Mouse (Mus musculus) myocyte (in vitro differentiated cells): Measurements from ENCODE around the gene Mt1. TPM values are rescaled to one million over a fixed set of nuclear protein-coding genes. Genes with fewer than 3 reads are reported as not detected.
A peak's percentile ranks its signal among the peaks of the same experiment; 100 is the strongest.
"Not testable (repeated sequence)": the region's sequence is repeated elsewhere in the genome, so short reads cannot be mapped to it uniquely, and the experiment has no call there.

Source experiments
- H3K27me3 ChIP-seq: one replicate; pipeline ENCODE4 v1.6.1; 2011; ENCODE audit not compliant: control insufficient read depth, insufficient read depth, insufficient read length
- H3K36me3 ChIP-seq: one replicate; pipeline ENCODE4 v1.6.1; 2011; ENCODE audit not compliant: control insufficient read depth, insufficient read depth
- H3K4me2 ChIP-seq: one replicate; pipeline ENCODE4 v1.6.1; 2011; ENCODE audit warnings: low read depth, control low read depth
- H3K4me3 ChIP-seq: one replicate; pipeline ENCODE4 v1.5.1; 2011; ENCODE audit warnings: mild to moderate bottlenecking, control low read depth, moderate library complexity
- H3K79me2 ChIP-seq: one replicate; pipeline ENCODE4 v1.6.1; 2011; ENCODE audit not compliant: control insufficient read depth, insufficient read depth
- H3ac ChIP-seq: one replicate; pipeline ENCODE4 v1.6.1; 2011; ENCODE audit not compliant: control insufficient read depth, insufficient read length
- CEBPB ChIP-seq: IDR thresholded peaks from 2 replicates; pipeline ENCODE4 v1.6.1; 2011; ENCODE audit warnings: mild to moderate bottlenecking, moderate library complexity; ENCODE audit not compliant: poor library complexity, insufficient read depth, severe bottlenecking
- E2F4 ChIP-seq: IDR thresholded peaks from one replicate; pipeline ENCODE4 v1.6.1; 2011; ENCODE audit warnings: mild to moderate bottlenecking, control low read depth, moderate library complexity; ENCODE audit not compliant: insufficient read depth
- MAX ChIP-seq: IDR thresholded peaks from one replicate; pipeline ENCODE4 v1.6.1; 2011; ENCODE audit warnings: low read depth, mild to moderate bottlenecking, control low read depth
- MYOD1 ChIP-seq, 3 experiments: IDR thresholded peaks; one replicate each; pipeline ENCODE4 v1.6.1; 2011; ENCODE audit warnings: control low read depth in 2 of 3, low read depth in 2 of 3, mild to moderate bottlenecking in 2 of 3, moderate library complexity in 1 of 3; ENCODE audit not compliant: insufficient read length in 2 of 3, control insufficient read depth in 1 of 3
- MYOG ChIP-seq, 3 experiments: IDR thresholded peaks; one replicate each; pipeline ENCODE4 v1.6.1; 2011; ENCODE audit warnings: control low read depth in 2 of 3, low read depth in 2 of 3, mild to moderate bottlenecking in 2 of 3; ENCODE audit not compliant: insufficient read length in 2 of 3, control insufficient read depth in 1 of 3, insufficient read depth in 1 of 3
- POLR2A ChIP-seq: IDR thresholded peaks from one replicate; pipeline ENCODE4 v1.6.1; 2011; ENCODE audit warnings: low read depth, mild to moderate bottlenecking, control low read depth, moderate library complexity; ENCODE audit not compliant: insufficient read length
- POLR2AphosphoS2 ChIP-seq: IDR thresholded peaks from one replicate; pipeline ENCODE4 v1.6.1; 2011; ENCODE audit warnings: low read depth, control low read depth; ENCODE audit not compliant: insufficient read length
- REST ChIP-seq: IDR thresholded peaks from one replicate; pipeline ENCODE4 v1.6.1; 2011; ENCODE audit warnings: mild to moderate bottlenecking, control low read depth, moderate library complexity; ENCODE audit not compliant: insufficient read depth, insufficient read length
- SRF ChIP-seq: IDR thresholded peaks from one replicate; pipeline ENCODE4 v1.6.1; 2011; ENCODE audit warnings: low read depth; ENCODE audit not compliant: control insufficient read depth, insufficient read length
- TCF12 ChIP-seq: IDR thresholded peaks from one replicate; pipeline ENCODE4 v1.6.1; 2011; ENCODE audit warnings: mild to moderate bottlenecking, control low read depth; ENCODE audit not compliant: poor library complexity, insufficient read depth, severe bottlenecking
- TCF3 ChIP-seq: IDR thresholded peaks from one replicate; pipeline ENCODE4 v1.6.1; 2011; ENCODE audit warnings: low read depth, control low read depth; ENCODE audit not compliant: insufficient read length
- USF1 ChIP-seq: IDR thresholded peaks from one replicate; pipeline ENCODE4 v1.6.1; 2011; ENCODE audit warnings: low read depth, mild to moderate bottlenecking, control low read depth, moderate library complexity
- polyA plus RNA-seq: library from polyadenylated mRNA; unstranded; fragments of >200 nt; fragmentation: generic; extraction: Trizol; gene quantifications from one replicate; pipeline ENCODE4 v1.2.1, GENCODE M21; 2012; ENCODE audit warnings: missing spikeins

Gene Mt1
- 1,165 TPM for polyA plus RNA-seq

DNA sequence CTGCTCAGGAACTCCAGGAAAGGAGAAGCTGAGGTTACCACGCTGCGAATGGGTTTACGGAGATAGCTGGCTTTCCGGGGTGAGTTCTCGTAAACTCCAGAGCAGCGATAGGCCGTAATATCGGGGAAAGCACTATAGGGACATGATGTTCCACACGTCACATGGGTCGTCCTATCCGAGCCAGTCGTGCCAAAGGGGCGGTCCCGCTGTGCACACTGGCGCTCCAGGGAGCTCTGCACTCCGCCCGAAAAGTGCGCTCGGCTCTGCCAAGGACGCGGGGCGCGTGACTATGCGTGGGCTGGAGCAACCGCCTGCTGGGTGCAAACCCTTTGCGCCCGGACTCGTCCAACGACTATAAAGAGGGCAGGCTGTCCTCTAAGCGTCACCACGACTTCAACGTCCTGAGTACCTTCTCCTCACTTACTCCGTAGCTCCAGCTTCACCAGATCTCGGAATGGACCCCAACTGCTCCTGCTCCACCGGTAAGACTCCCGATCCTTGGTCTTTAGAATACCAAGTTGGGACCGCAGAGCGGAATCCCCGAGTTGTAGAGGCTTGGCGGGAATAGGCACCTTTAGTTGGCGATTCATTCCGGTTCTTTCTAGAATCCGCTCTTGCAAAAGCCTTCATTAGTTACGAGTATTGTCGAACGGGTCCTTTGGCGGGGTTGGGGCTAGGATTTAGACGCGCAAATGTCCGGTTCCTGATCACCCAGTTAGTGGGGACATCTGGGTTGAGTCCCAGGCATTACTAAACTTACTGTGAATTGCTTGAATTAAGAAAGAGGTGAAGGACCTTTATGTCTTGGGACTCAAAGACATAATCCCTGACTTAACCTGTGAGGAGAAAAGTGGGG is at the start of gene Mt1:
Gene Mt1, plus strand, starts transcription at position 226 of the 856 bp plus-strand sequence.
- Histone ChIP-seq H3K4me2 (peak within 1 kb of the TSS; percentile 97), H3K27me3 (no peaks in the 10 kb centered on the region), H3ac (peak within 1 kb of the TSS; percentile 23), H3K36me3 (no peaks in the 10 kb centered on the region), H3K4me3 (peak within 1 kb of the TSS; percentile 91), H3K79me2 (peaks cover 14% of the 10 kb centered on the region)
- TF ChIP-seq E2F4 (no peak), MYOG (IDR thresholded peaks at IDR 0.05; ENCODE audit: control insufficient read depth in 1 of 3, insufficient read depth in 1 of 3, insufficient read length in 2 of 3, low read depth in 2 of 3) (peak in 1 of 3 experiments; percentile 52), CEBPB (no peak), TCF3 (no peak), REST (no peak), MAX (no peak), TCF12 (no peak), POLR2AphosphoS2 (peak; percentile 96), SRF (peak; percentile 31), USF1 (peak; percentile 76), POLR2A (peak; percentile 90), MYOD1 (IDR thresholded peaks at IDR 0.05; ENCODE audit: control insufficient read depth in 1 of 3, insufficient read length in 2 of 3, low read depth in 2 of 3) (peak in 1 of 3 experiments; percentile 34)

DNA sequence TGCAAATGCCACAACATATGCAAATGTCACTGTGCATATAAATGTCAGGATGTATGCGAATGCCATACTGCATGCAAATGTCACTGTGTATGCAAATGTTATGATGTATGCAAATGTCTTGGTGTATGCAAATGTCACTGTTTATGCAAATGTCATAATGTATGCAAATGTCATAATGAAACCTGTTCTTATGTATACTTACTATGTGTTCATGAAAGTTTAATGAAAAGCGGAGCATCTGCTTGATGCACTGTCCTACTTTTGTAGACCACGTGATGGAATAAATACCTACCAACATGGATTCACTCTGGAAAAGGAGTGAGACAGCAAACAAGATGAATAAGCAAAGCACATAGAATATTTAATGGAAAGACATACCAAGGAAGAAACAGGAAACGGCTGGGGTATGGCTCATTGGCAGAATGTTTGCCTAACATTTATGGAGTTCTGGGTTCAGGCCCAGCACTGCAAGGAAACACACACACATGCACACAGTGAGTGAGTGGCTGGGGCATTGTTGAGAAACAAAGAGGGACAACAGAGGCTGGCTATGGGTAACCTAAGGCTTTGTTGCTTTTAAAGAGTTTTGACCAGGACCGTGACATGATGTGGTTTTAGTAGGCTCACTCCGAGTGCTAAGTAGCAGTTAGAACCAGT is 49.6 kb upstream of the Mt1 start:
- H3K27me3 ChIP-seq = no peaks in the 10 kb centered on the region
- H3K4me3 ChIP-seq = no peak overlapping the region
- TF ChIP-seq MYOD1 (IDR thresholded peaks at IDR 0.05; ENCODE audit: control insufficient read depth in 1 of 3, insufficient read length in 2 of 3, low read depth in 2 of 3) (no peak), USF1 (no peak), REST (no peak), POLR2A (no peak)
- H3K79me2 ChIP-seq = no peaks in the 10 kb centered on the region
- no peak overlapping the region for H3ac ChIP-seq
- H3K36me3 ChIP-seq = no peaks in the 10 kb centered on the region
- H3K4me2 ChIP-seq = no peak overlapping the region

- H3K4me2 ChIP-seq = no peak overlapping the region
- H3K36me3 ChIP-seq = no peaks in the 10 kb centered on the region
- H3ac ChIP-seq = no peak overlapping the region
- H3K27me3 ChIP-seq = no peaks in the 10 kb centered on the region
- H3K4me3 ChIP-seq = no peak overlapping the region
- H3K79me2 ChIP-seq = no peaks in the 10 kb centered on the region
- TF ChIP-seq MYOD1 (IDR thresholded peaks at IDR 0.05; ENCODE audit: control insufficient read depth in 1 of 3, insufficient read length in 2 of 3, low read depth in 2 of 3) (peak in 1 of 3 experiments; percentile 37), TCF12 (no peak)
Measured at GRCm38 (mm10) chr8:94130126-94130525, 48.8 kb upstream of the Mt1 start.

GRCm38 (mm10) chr8:94132096-94132495 is 46.8 kb upstream of the Mt1 start:
- Histone ChIP-seq H3ac (no peak overlapping the region), H3K27me3 (no peaks in the 10 kb centered on the region), H3K4me3 (no peak overlapping the region), H3K4me2 (no peak overlapping the region), H3K79me2 (no peaks in the 10 kb centered on the region), H3K36me3 (no peaks in the 10 kb centered on the region)
- no peak for TF ChIP-seq E2F4
- no peak for TF ChIP-seq MYOD1 (IDR thresholded peaks at IDR 0.05; ENCODE audit: control insufficient read depth in 1 of 3, insufficient read length in 2 of 3, low read depth in 2 of 3)
- no peak for TF ChIP-seq REST
- TF ChIP-seq SRF = no peak
- no peak for TF ChIP-seq CEBPB
- TF ChIP-seq TCF3 = no peak
- TF ChIP-seq TCF12 = no peak
- TF ChIP-seq MAX = no peak
- TF ChIP-seq POLR2A = no peak
- no peak for TF ChIP-seq USF1
- no peak for TF ChIP-seq MYOG (IDR thresholded peaks at IDR 0.05; ENCODE audit: control insufficient read depth in 1 of 3, insufficient read depth in 1 of 3, insufficient read length in 2 of 3, low read depth in 2 of 3)
- TF ChIP-seq POLR2AphosphoS2 = no peak

- not testable (repeated sequence) for H3K36me3 ChIP-seq, H3K4me3 ChIP-seq, H3K79me2 ChIP-seq, H3K27me3 ChIP-seq, H3ac ChIP-seq
- H3K4me2 ChIP-seq = peak overlapping the region; percentile 49
Measured at GRCm38 (mm10) chr8:94134601-94135000, 44.3 kb upstream of the Mt1 start.
